Mouse (Mus musculus): ENCODE measurements around the gene Gm28036. TPM values are rescaled to one million over a fixed set of nuclear protein-coding genes. Genes with fewer than 3 reads are reported as not detected.
"Not testable (repeated sequence)": the region's sequence is repeated elsewhere in the genome, so short reads cannot be mapped to it uniquely, and the experiment has no call there.

Gm28036 gene
- polyA plus RNA-seq, 2 experiments = 10.9 to 14.4 TPM

DNA sequence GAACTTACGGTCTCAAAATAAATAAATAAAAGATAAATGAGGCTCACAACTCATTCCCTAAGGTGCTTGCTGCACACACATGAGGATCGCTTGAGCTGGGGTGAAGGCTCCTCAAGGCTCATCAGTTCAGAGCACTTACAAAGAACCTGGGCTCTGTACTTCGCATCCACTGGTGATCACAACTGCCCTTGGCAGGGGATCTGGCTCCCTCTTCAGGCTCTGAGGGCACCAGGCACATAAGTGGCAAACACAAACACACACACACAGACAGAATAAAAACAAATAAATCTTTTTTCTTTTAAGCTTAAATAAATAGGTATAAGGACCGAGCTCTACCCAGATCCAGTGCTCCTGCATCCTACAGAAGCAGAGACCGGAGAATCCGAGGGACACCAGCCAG is 8.8 kb upstream of the Gm28036 start:
- no peaks in the 10 kb centered on the region for H3K9me3 ChIP-seq (ENCODE audit: control insufficient read depth, low read length)
- no peaks in the 10 kb centered on the region for H3K36me3 ChIP-seq (ENCODE audit: control insufficient read depth, insufficient read depth, low read length)
- no peak overlapping the region for H3K4me3 ChIP-seq (replicated peaks; ENCODE audit: low read length)
- H3K27me3 ChIP-seq (ENCODE audit: control insufficient read depth, insufficient read depth, low read length) = no peaks in the 10 kb centered on the region
- no peak overlapping the region for H3K4me2 ChIP-seq (replicated peaks; ENCODE audit: low read depth, low read length, severe bottlenecking)
- H3K9ac ChIP-seq (ENCODE audit: low read depth, low read length, severe bottlenecking) = no peak overlapping the region
- ATAC-seq (ENCODE audit: low FRiP score, low read depth) (no peak), DNase-seq (ENCODE audit: low spot score) (no peak)
- 91% methylated on average over 6 of the region's 6 CpGs for WGBS
- TF ChIP-seq POLR2A (IDR thresholded peaks at IDR 0.05; ENCODE audit: borderline replicate concordance, extremely low read depth, insufficient read depth, insufficient read length) = no peak
- no peak overlapping the region for H3K27ac ChIP-seq (replicated peaks; ENCODE audit: low read depth, low read length)
- no peaks in the 10 kb centered on the region for H3K4me1 ChIP-seq (ENCODE audit: control insufficient read depth, insufficient read depth, low read length)

- no peak for TF ChIP-seq POLR2A (IDR thresholded peaks at IDR 0.05; ENCODE audit: borderline replicate concordance, extremely low read depth, insufficient read depth, insufficient read length)
- no peak for ATAC-seq (ENCODE audit: low FRiP score, low read depth)
- WGBS = 92% methylated on average over 5 of the region's 5 CpGs
- Histone ChIP-seq H3K4me3 (replicated peaks; ENCODE audit: low read length) (no peak overlapping the region), H3K9me3 (ENCODE audit: control insufficient read depth, low read length) (no peaks in the 10 kb centered on the region), H3K36me3 (ENCODE audit: control insufficient read depth, insufficient read depth, low read length) (no peaks in the 10 kb centered on the region), H3K27me3 (ENCODE audit: control insufficient read depth, insufficient read depth, low read length) (no peaks in the 10 kb centered on the region), H3K4me1 (ENCODE audit: control insufficient read depth, insufficient read depth, low read length) (no peaks in the 10 kb centered on the region), H3K27ac (replicated peaks; ENCODE audit: low read depth, low read length) (no peak overlapping the region), H3K4me2 (replicated peaks; ENCODE audit: low read depth, low read length, severe bottlenecking) (no peak overlapping the region), H3K9ac (ENCODE audit: low read depth, low read length, severe bottlenecking) (no peak overlapping the region)
- no peak for DNase-seq (ENCODE audit: low spot score)
Measured at GRCm38 (mm10) chr2:156134161-156134560, 7.3 kb upstream of the Gm28036 start.

- no peaks in the 10 kb centered on the region for H3K4me1 ChIP-seq (ENCODE audit: control insufficient read depth, insufficient read depth, low read length)
- H3K27ac ChIP-seq (replicated peaks; ENCODE audit: low read depth, low read length) = no peak overlapping the region
- DNase-seq (ENCODE audit: low spot score) (no peak), ATAC-seq (ENCODE audit: low FRiP score, low read depth) (no peak)
- H3K4me3 ChIP-seq (replicated peaks; ENCODE audit: low read length) = no peak overlapping the region
- H3K27me3 ChIP-seq (ENCODE audit: control insufficient read depth, insufficient read depth, low read length) = no peaks in the 10 kb centered on the region
- H3K36me3 ChIP-seq (ENCODE audit: control insufficient read depth, insufficient read depth, low read length) = peaks cover 29% of the 10 kb centered on the region
- 91% methylated on average over 5 of the region's 5 CpGs for WGBS
- no peak overlapping the region for H3K4me2 ChIP-seq (replicated peaks; ENCODE audit: low read depth, low read length, severe bottlenecking)
- H3K9me3 ChIP-seq (ENCODE audit: control insufficient read depth, low read length) = no peaks in the 10 kb centered on the region
- TF ChIP-seq POLR2A (IDR thresholded peaks at IDR 0.05; ENCODE audit: borderline replicate concordance, extremely low read depth, insufficient read depth, insufficient read length) = no peak
- no peak overlapping the region for H3K9ac ChIP-seq (ENCODE audit: low read depth, low read length, severe bottlenecking)
Measured at GRCm38 (mm10) chr2:156123731-156124130, 3.2 kb downstream of the Gm28036 start.

DNA sequence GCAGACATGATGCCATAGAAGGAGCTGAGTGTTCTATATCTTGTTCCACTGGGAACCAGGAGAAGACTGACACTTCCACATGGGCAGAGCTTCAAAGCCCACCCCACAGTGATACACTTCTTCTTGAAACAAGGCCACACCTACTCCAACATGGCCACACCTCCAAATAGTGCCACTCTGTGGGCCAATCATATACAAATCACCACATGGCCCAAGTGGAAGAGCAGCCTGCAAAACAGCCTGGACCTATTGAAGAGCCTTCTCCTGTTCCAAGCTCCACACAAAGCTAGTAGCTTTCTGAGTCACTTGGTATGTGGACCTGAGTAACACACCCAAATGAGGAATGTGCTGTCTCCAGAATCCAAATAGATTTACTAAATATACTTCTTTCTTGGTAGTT is 7.3 kb downstream of the Gm28036 start:
- no peaks in the 10 kb centered on the region for H3K27me3 ChIP-seq (ENCODE audit: control insufficient read depth, insufficient read depth, low read length)

GRCm38 (mm10) chr2:156112080-156112423 is 14.8 kb downstream of the Gm28036 start:
- peak overlapping the region; percentile 92 for H3K27ac ChIP-seq (replicated peaks; ENCODE audit: low read depth, low read length)
- 31% methylated on average over 5 of the region's 5 CpGs for WGBS
- not testable (repeated sequence) for H3K36me3 ChIP-seq (ENCODE audit: control insufficient read depth, insufficient read depth, low read length); H3K27me3 ChIP-seq (ENCODE audit: control insufficient read depth, insufficient read depth, low read length); ATAC-seq (ENCODE audit: low FRiP score, low read depth); H3K9me3 ChIP-seq (ENCODE audit: control insufficient read depth, low read length); DNase-seq (ENCODE audit: low spot score); H3K4me1 ChIP-seq (ENCODE audit: control insufficient read depth, insufficient read depth, low read length)
- H3K4me3 ChIP-seq (replicated peaks; ENCODE audit: low read length) = peak overlapping the region; percentile 91
- H3K9ac ChIP-seq (ENCODE audit: low read depth, low read length, severe bottlenecking) = peak overlapping the region; percentile 98; the same call in 1 of the 2 replicates
- peak overlapping the region; percentile 68 for H3K4me2 ChIP-seq (replicated peaks; ENCODE audit: low read depth, low read length, severe bottlenecking)

More for the DNA sequence above, 7.3 kb downstream of the Gm28036 start:
- no peak overlapping the region for H3K27ac ChIP-seq (replicated peaks; ENCODE audit: low read depth, low read length)
- no peak overlapping the region for H3K4me3 ChIP-seq (replicated peaks; ENCODE audit: low read length)
- TF ChIP-seq POLR2A (IDR thresholded peaks at IDR 0.05; ENCODE audit: borderline replicate concordance, extremely low read depth, insufficient read depth, insufficient read length) = no peak
- H3K9me3 ChIP-seq (ENCODE audit: control insufficient read depth, low read length) = no peaks in the 10 kb centered on the region
- H3K4me2 ChIP-seq (replicated peaks; ENCODE audit: low read depth, low read length, severe bottlenecking) = no peak overlapping the region
- no peak for DNase-seq (ENCODE audit: low spot score)
- H3K4me1 ChIP-seq (ENCODE audit: control insufficient read depth, insufficient read depth, low read length) = no peaks in the 10 kb centered on the region
- no peak overlapping the region for H3K9ac ChIP-seq (ENCODE audit: low read depth, low read length, severe bottlenecking)
- peaks cover 8% of the 10 kb centered on the region; the same call in 1 of the 2 replicates for H3K36me3 ChIP-seq (ENCODE audit: control insufficient read depth, insufficient read depth, low read length)
- no peak for ATAC-seq (ENCODE audit: low FRiP score, low read depth)
